Mouse (Mus musculus): ENCODE data around the gene Ift122. TPM values are rescaled to one million over a fixed set of nuclear protein-coding genes. Genes with fewer than 3 reads are reported as not detected.

Gene Ift122
- polyA plus RNA-seq, 1 experiment from 2014 or later, result 36.8 TPM

GRCm38 (mm10) chr6:115879736-115880135 is 26.5 kb downstream of the Ift122 start:
- Histone ChIP-seq H3K4me1 (ENCODE audit: control insufficient read depth, insufficient read depth, low read length) (no peaks in the 10 kb centered on the region), H3K36me3 (ENCODE audit: control insufficient read depth, insufficient read depth, low read length) (peaks cover 14% of the 10 kb centered on the region), H3K4me2 (ENCODE audit: low read length) (no peak overlapping the region), H3K27me3 (ENCODE audit: control insufficient read depth, insufficient read depth, low read depth, low read length) (no peaks in the 10 kb centered on the region), H3K4me3 (ENCODE audit: low read depth, low read length) (no peak overlapping the region), H3K9ac (ENCODE audit: low read depth, low read length) (no peak overlapping the region), H3K9me3 (replicated peaks; ENCODE audit: control insufficient read depth, low read length, poor library complexity, severe bottlenecking) (no peaks in the 10 kb centered on the region), H3K27ac (ENCODE audit: low read length) (no peak overlapping the region)
- 88% methylated on average over 6 of the region's 6 CpGs for WGBS
- ATAC-seq, result no peak

DNA sequence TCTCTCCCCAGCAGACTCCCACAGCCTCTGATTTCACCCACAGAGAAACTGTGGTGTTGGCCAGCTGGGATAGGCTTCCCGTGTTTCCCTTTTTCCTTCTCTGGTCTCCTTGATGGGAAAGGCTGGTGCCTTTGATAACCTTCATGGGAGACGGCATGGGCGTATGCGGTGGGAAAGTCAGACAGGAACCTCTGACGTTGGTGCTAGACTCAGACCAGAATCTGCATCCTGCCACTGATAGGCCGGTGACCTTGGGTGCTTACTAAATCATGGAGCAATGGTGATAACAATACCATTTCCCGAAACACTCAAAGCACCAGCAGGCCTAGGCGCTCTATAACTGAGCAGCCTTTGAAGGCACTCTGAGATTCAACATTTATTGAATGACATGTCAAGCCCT is 27.5 kb downstream of the Ift122 start:
- peaks cover 14% of the 10 kb centered on the region for H3K36me3 ChIP-seq (ENCODE audit: control insufficient read depth, insufficient read depth, low read length)
- no peak for ATAC-seq
- WGBS, result 92% methylated on average over 8 of the region's 8 CpGs

DNA sequence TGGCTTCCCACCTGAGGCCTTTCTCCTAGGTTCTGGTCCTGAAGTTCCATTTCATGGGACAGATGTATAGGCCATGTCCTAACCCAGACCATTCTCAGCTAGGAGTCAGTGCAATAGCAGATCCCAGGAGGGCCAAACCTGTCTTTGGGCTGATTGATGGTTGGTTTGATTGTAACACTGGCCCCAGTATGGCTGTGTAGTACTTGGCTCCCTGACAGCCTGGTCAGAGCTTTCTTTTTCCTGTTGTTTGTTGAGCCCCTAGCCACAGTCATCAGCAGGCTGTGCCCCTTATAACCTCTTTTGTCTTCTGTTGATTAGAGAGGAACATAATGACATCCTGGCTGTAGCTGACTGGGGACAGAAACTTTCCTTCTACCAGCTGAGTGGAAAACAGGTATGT is 30.7 kb downstream of the Ift122 start:
- Histone ChIP-seq H3K4me2 (ENCODE audit: low read length) (no peak overlapping the region), H3K36me3 (ENCODE audit: control insufficient read depth, insufficient read depth, low read length) (peaks cover 19% of the 10 kb centered on the region), H3K4me3 (ENCODE audit: low read depth, low read length) (no peak overlapping the region), H3K27me3 (ENCODE audit: control insufficient read depth, insufficient read depth, low read depth, low read length) (no peaks in the 10 kb centered on the region), H3K4me1 (ENCODE audit: control insufficient read depth, insufficient read depth, low read length) (no peaks in the 10 kb centered on the region), H3K9ac (ENCODE audit: low read depth, low read length) (no peak overlapping the region), H3K27ac (ENCODE audit: low read length) (no peak overlapping the region), H3K9me3 (replicated peaks; ENCODE audit: control insufficient read depth, low read length, poor library complexity, severe bottlenecking) (no peaks in the 10 kb centered on the region)
- ATAC-seq, result no peak

More for the DNA sequence above, 27.5 kb downstream of the Ift122 start:
- no peak overlapping the region for H3K4me3 ChIP-seq (ENCODE audit: low read depth, low read length)
- no peak overlapping the region for H3K27ac ChIP-seq (ENCODE audit: low read length)
- H3K9ac ChIP-seq (ENCODE audit: low read depth, low read length), result no peak overlapping the region
- H3K4me2 ChIP-seq (ENCODE audit: low read length), result no peak overlapping the region
- H3K4me1 ChIP-seq (ENCODE audit: control insufficient read depth, insufficient read depth, low read length), result no peaks in the 10 kb centered on the region
- no peaks in the 10 kb centered on the region for H3K9me3 ChIP-seq (replicated peaks; ENCODE audit: control insufficient read depth, low read length, poor library complexity, severe bottlenecking)
- H3K27me3 ChIP-seq (ENCODE audit: control insufficient read depth, insufficient read depth, low read depth, low read length), result no peaks in the 10 kb centered on the region

DNA sequence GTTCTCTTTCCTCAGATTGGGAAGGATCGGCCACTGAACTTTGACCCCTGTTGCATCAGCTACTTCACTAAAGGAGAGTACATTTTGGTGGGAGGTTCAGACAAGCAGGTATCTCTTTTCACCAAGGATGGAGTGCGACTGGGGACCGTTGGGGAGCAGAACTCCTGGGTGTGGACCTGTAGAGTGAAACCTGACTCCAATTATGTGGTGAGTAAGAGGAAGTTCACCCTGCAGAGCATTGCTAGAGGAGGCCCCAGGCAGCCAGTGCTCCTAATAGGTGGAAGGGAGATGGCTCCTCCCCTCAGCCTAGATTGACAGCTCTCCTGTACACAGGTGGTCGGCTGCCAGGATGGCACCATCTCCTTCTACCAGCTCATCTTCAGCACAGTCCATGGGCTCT is 33.6 kb downstream of the Ift122 start:
- no peak overlapping the region for H3K27ac ChIP-seq (ENCODE audit: low read length)
- H3K27me3 ChIP-seq (ENCODE audit: control insufficient read depth, insufficient read depth, low read depth, low read length), result no peaks in the 10 kb centered on the region
- H3K4me3 ChIP-seq (ENCODE audit: low read depth, low read length), result no peak overlapping the region
- 79% methylated on average over 4 of the region's 4 CpGs for WGBS
- H3K4me1 ChIP-seq (ENCODE audit: control insufficient read depth, insufficient read depth, low read length), result peaks cover 14% of the 10 kb centered on the region
- H3K9me3 ChIP-seq (replicated peaks; ENCODE audit: control insufficient read depth, low read length, poor library complexity, severe bottlenecking), result no peaks in the 10 kb centered on the region
- H3K4me2 ChIP-seq (ENCODE audit: low read length), result no peak overlapping the region
- no peak for ATAC-seq
- peaks cover 16% of the 10 kb centered on the region for H3K36me3 ChIP-seq (ENCODE audit: control insufficient read depth, insufficient read depth, low read length)
- no peak overlapping the region for H3K9ac ChIP-seq (ENCODE audit: low read depth, low read length)

DNA sequence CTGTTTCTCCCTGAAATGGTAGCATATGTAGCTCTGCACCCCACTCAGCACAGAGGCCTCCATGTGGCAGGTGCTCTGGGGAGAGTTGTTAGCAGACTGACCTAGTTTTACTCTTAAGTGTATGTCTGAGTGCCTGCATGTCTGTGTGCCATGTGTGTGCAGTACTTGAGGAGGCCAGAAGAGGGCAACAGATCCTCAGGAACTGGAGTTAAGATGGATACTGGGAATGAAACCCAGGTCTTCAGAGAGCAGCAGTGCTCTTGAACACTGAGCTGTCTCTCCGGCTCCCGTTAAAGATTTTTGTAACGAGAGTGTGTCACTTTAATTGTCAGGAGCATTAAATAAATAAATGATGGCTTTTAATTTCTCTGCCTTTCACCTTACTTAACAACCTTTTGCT is 35.0 kb downstream of the Ift122 start:
- Histone ChIP-seq H3K9ac (ENCODE audit: low read depth, low read length) (no peak overlapping the region), H3K4me3 (ENCODE audit: low read depth, low read length) (no peak overlapping the region), H3K9me3 (replicated peaks; ENCODE audit: control insufficient read depth, low read length, poor library complexity, severe bottlenecking) (no peaks in the 10 kb centered on the region), H3K36me3 (ENCODE audit: control insufficient read depth, insufficient read depth, low read length) (peaks cover 15% of the 10 kb centered on the region), H3K27me3 (ENCODE audit: control insufficient read depth, insufficient read depth, low read depth, low read length) (no peaks in the 10 kb centered on the region), H3K4me2 (ENCODE audit: low read length) (no peak overlapping the region), H3K27ac (ENCODE audit: low read length) (no peak overlapping the region), H3K4me1 (ENCODE audit: control insufficient read depth, insufficient read depth, low read length) (peaks cover 16% of the 10 kb centered on the region)
- no peak for ATAC-seq
- 90% methylated on average over 3 of the region's 3 CpGs for WGBS

- ATAC-seq, result no peak
- 72% methylated on average over 8 of the region's 8 CpGs for WGBS
- Histone ChIP-seq H3K27me3 (ENCODE audit: control insufficient read depth, insufficient read depth, low read depth, low read length) (no peaks in the 10 kb centered on the region), H3K4me3 (ENCODE audit: low read depth, low read length) (no peak overlapping the region), H3K9ac (ENCODE audit: low read depth, low read length) (no peak overlapping the region), H3K36me3 (ENCODE audit: control insufficient read depth, insufficient read depth, low read length) (peaks cover 17% of the 10 kb centered on the region), H3K4me2 (ENCODE audit: low read length) (no peak overlapping the region), H3K27ac (ENCODE audit: low read length) (no peak overlapping the region), H3K9me3 (replicated peaks; ENCODE audit: control insufficient read depth, low read length, poor library complexity, severe bottlenecking) (no peaks in the 10 kb centered on the region), H3K4me1 (ENCODE audit: control insufficient read depth, insufficient read depth, low read length) (peaks cover 16% of the 10 kb centered on the region)
Measured at GRCm38 (mm10) chr6:115890601-115891000, 37.3 kb downstream of the Ift122 start.

GRCm38 (mm10) chr6:115891061-115891460 is 37.8 kb downstream of the Ift122 start:
- Histone ChIP-seq H3K9ac (ENCODE audit: low read depth, low read length) (no peak overlapping the region), H3K27ac (ENCODE audit: low read length) (peak overlapping the region; percentile 30; the same call in 1 of the 2 replicates), H3K9me3 (replicated peaks; ENCODE audit: control insufficient read depth, low read length, poor library complexity, severe bottlenecking) (no peaks in the 10 kb centered on the region), H3K36me3 (ENCODE audit: control insufficient read depth, insufficient read depth, low read length) (peaks cover 22% of the 10 kb centered on the region), H3K4me2 (ENCODE audit: low read length) (no peak overlapping the region), H3K4me1 (ENCODE audit: control insufficient read depth, insufficient read depth, low read length) (peaks cover 16% of the 10 kb centered on the region), H3K27me3 (ENCODE audit: control insufficient read depth, insufficient read depth, low read depth, low read length) (no peaks in the 10 kb centered on the region), H3K4me3 (ENCODE audit: low read depth, low read length) (no peak overlapping the region)
- WGBS, result 47% methylated on average over 6 of the region's 6 CpGs
- ATAC-seq, result peak; percentile 56; the same call in 1 of the 2 replicates

GRCm38 (mm10) chr6:115891497-115892061 is 38.3 kb downstream of the Ift122 start:
- H3K36me3 ChIP-seq (ENCODE audit: control insufficient read depth, insufficient read depth, low read length), result peaks cover 22% of the 10 kb centered on the region
- peak; percentile 64; the same call in 1 of the 2 replicates for ATAC-seq
- no peak overlapping the region for H3K9ac ChIP-seq (ENCODE audit: low read depth, low read length)
- no peak overlapping the region for H3K4me3 ChIP-seq (ENCODE audit: low read depth, low read length)
- 21% methylated on average over 8 of the region's 8 CpGs for WGBS
- no peak overlapping the region for H3K4me2 ChIP-seq (ENCODE audit: low read length)
- H3K27me3 ChIP-seq (ENCODE audit: control insufficient read depth, insufficient read depth, low read depth, low read length), result no peaks in the 10 kb centered on the region
- H3K4me1 ChIP-seq (ENCODE audit: control insufficient read depth, insufficient read depth, low read length), result peaks cover 16% of the 10 kb centered on the region
- no peaks in the 10 kb centered on the region for H3K9me3 ChIP-seq (replicated peaks; ENCODE audit: control insufficient read depth, low read length, poor library complexity, severe bottlenecking)
- H3K27ac ChIP-seq (ENCODE audit: low read length), result peak overlapping the region; percentile 30; the same call in 1 of the 2 replicates

- Histone ChIP-seq H3K4me1 (ENCODE audit: control insufficient read depth, insufficient read depth, low read length) (peaks cover 16% of the 10 kb centered on the region), H3K4me2 (ENCODE audit: low read length) (no peak overlapping the region), H3K9me3 (replicated peaks; ENCODE audit: control insufficient read depth, low read length, poor library complexity, severe bottlenecking) (no peaks in the 10 kb centered on the region), H3K4me3 (ENCODE audit: low read depth, low read length) (no peak overlapping the region), H3K27ac (ENCODE audit: low read length) (no peak overlapping the region; the same call in 1 of the 2 replicates), H3K36me3 (ENCODE audit: control insufficient read depth, insufficient read depth, low read length) (peaks cover 22% of the 10 kb centered on the region), H3K9ac (ENCODE audit: low read depth, low read length) (no peak overlapping the region), H3K27me3 (ENCODE audit: control insufficient read depth, insufficient read depth, low read depth, low read length) (no peaks in the 10 kb centered on the region)
- WGBS, result 61% methylated on average over 3 of the region's 3 CpGs
- no peak for ATAC-seq
Measured at GRCm38 (mm10) chr6:115892363-115892762, 39.1 kb downstream of the Ift122 start.
